Mouse (Mus musculus) T-helper 17 cell (primary cell): ENCODE data around the gene Defa26.
"Not testable (repeated sequence)": the region's sequence is repeated elsewhere in the genome, so short reads cannot be mapped to it uniquely, and the experiment has no call there.

Experiments used
- in situ Hi-C, 2 experiments: fragments of 300-600 bp; cut with MboI, MseI; formaldehyde crosslinking; loops; 1 replicate in 1 of 2; 2 replicates in 1 of 2; pipeline ENCODE4 v1.15.1; 2025; ENCODE audit warnings: high pct_unique_total_duplicates in 2 of 2

Defa26 gene

GRCm38 (mm10) chr8:21617883-21618282 is at the start of gene Defa26:
TSS of gene Defa26 (plus strand) at chr8:21618183.
- in situ Hi-C loops = loop anchor here (5.0 to 10.0 kb wide), 2 partner anchors 371 to 373 kb away; partner anchors contain the start of gene Gm15292 (in 2 of the 2)

- in situ Hi-C loops = loop anchor here (5.0 kb wide), 1 partner anchor 500 kb away; the partner anchor contains the start of gene Defa25 (in 2 of the 2)
These were observed 35.3 kb upstream of the Defa26 start, which contains the start of gene Defa28 for GRCm38 (mm10) chr8:21582706-21583105. TSS of gene Defa28 (plus strand) at chr8:21583006.

- in situ Hi-C loops = loop anchor here in 1 of 2 experiments (5.0 to 10.0 kb wide), 2 partner anchors 142 to 270 kb away; partner anchors contain the start of gene Defa29
These were observed 23.6 kb upstream of the Defa26 start, which contains the start of gene Gm7861 for GRCm38 (mm10) chr8:21594408-21594807. TSS of gene Gm7861 (minus strand) at chr8:21594508.

GRCm38 (mm10) chr8:21655480-21655879 is 37.5 kb downstream of the Defa26 start, which contains the start of gene Defa17:
TSS of gene Defa17 (plus strand) at chr8:21655780.
- in situ Hi-C loops = not testable (repeated sequence)

- in situ Hi-C loops = not testable (repeated sequence)
These were observed 47.5 kb downstream of the Defa26 start, which contains the start of gene Defa34 for GRCm38 (mm10) chr8:21665497-21665896. TSS of gene Defa34 (plus strand) at chr8:21665797.
